8 mouse cellular contexts compared by ENCODE assay signal in the genomic region with DNA sequence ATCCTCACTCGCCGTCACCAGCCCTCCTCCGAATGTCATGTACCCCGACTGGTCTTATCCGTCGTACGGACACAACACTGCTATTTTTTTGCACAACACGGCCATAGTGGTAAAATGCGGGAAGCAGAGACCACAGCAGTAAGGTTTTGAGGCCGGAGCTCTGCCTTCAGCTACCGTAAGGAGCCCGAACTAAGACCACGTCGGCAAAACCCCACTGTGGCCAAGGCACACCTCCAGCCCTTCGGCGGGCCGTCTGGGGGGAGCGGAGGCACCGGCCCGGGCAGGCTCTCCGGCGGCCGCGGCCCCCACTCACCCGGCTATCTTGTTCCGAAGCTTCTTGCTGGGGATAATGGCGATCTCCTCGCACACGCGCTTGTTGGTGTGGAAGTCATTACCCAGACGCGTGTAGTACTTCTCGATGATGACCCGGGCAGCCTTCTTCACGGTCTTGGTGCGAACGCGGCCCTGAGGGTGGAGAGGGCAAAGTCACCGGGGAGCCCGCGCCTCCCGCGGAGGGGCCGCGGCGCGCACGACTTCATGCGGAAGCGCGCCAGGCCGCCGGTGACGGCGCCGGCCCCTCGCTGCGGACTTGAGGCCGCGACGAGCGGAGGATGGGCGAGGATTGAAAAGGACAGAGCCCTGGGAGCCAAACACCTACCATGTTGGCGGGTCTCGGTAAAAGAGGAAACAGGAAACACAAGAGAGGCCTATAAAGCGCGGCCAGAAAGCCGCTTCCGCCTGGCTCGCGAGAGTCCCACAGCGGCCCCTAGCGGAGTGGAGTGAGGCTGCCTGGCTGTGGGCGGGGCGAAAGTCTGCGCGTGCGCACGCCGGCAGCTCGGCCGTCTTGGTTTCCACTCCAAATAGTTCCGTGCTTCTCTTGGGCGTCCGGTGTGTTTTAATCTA. TPM values are rescaled to one million over a fixed set of nuclear protein-coding genes. Genes with fewer than 3 reads are reported as not detected.
DNase-seq lines count a peak whose midpoint lies in the region; ATAC-seq and TF ChIP-seq lines count a peak whose summit lies in the region.

A gene (minus strand): TSS at position 711 of the 903 bp plus-strand sequence.

- TF ChIP-seq CTCF in heart, adult 2 months (IDR thresholded peaks at IDR 0.05), result no peak

- peak; percentile 90 for TF ChIP-seq POLR2A in heart, adult 2 months (IDR thresholded peaks at IDR 0.05; ENCODE audit: insufficient read depth, low read depth, low read length)

- peak; percentile 73; the same call in 1 of the 2 replicates for ATAC-seq in embryonic facial prominence, embryonic 13.5 days (ENCODE audit: insufficient number of reproducible peaks, insufficient read depth, low FRiP score, low TSS enrichment, low read depth)
- peak; percentile 92 for ATAC-seq in limb, embryonic 13.5 days (ENCODE audit: low FRiP score, low read depth)
- peak; percentile 92 for ATAC-seq in midbrain, embryonic 16.5 days

- peak within 1 kb of the TSS; percentile 97 for H3K4me2 ChIP-seq in embryonic facial prominence, embryonic 13.5 days
- H3K4me2 ChIP-seq in limb, embryonic 13.5 days (replicated peaks), result peak within 1 kb of the TSS; percentile 97
- H3K4me2 ChIP-seq in midbrain, embryonic 16.5 days (ENCODE audit: low read length), result peak within 1 kb of the TSS; percentile 92

- no peaks in the 10 kb centered on the region for H3K79me2 ChIP-seq in heart, adult 2 months (replicated peaks; ENCODE audit: control insufficient read depth, insufficient read depth, low read length)

- peaks cover 21% of the 10 kb centered on the region for H3K4me1 ChIP-seq in embryonic facial prominence, embryonic 13.5 days
- H3K4me1 ChIP-seq in heart, adult 2 months (ENCODE audit: control insufficient read depth, insufficient read depth, low read length), result peaks cover 6% of the 10 kb centered on the region
- H3K4me1 ChIP-seq in limb, embryonic 13.5 days, result peaks cover 22% of the 10 kb centered on the region
- peaks cover 25% of the 10 kb centered on the region for H3K4me1 ChIP-seq in midbrain, embryonic 16.5 days (ENCODE audit: control insufficient read depth, insufficient read depth, low read length)

- peak within 1 kb of the TSS; percentile 76 for H3K4me3 ChIP-seq in embryonic facial prominence, embryonic 13.5 days
- H3K4me3 ChIP-seq in heart, adult 2 months, result peak within 1 kb of the TSS; percentile 83
- H3K4me3 ChIP-seq in limb, embryonic 13.5 days, result peak within 1 kb of the TSS; percentile 96
- H3K4me3 ChIP-seq in midbrain, embryonic 16.5 days (ENCODE audit: low read depth, low read length), result peak within 1 kb of the TSS; percentile 79

- TF ChIP-seq EP300 in heart, adult 2 months (IDR thresholded peaks at IDR 0.05; ENCODE audit: insufficient read depth, low read depth, low read length), result 0 out of 2 replicates have a peak, but pooled peaks have one; percentile 67

- H3K9me3 ChIP-seq in embryonic facial prominence, embryonic 13.5 days, result no peaks in the 10 kb centered on the region
- H3K9me3 ChIP-seq in limb, embryonic 13.5 days, result no peaks in the 10 kb centered on the region
- H3K9me3 ChIP-seq in midbrain, embryonic 16.5 days (replicated peaks; ENCODE audit: control insufficient read depth, low read length, poor library complexity, severe bottlenecking), result no peaks in the 10 kb centered on the region

- intact Hi-C loops in heart, adult 2 months (cut with DNase I), result loop anchor here (5.0 kb wide), 3 partner anchors 178 to 1322 kb away; a partner anchor contains a TSS

- H3K36me3 ChIP-seq in embryonic facial prominence, embryonic 13.5 days, result peaks cover 42% of the 10 kb centered on the region
- peaks cover 11% of the 10 kb centered on the region; the same call in 1 of the 2 replicates for H3K36me3 ChIP-seq in heart, adult 2 months (ENCODE audit: control insufficient read depth, insufficient read depth, low read length)
- peaks cover 42% of the 10 kb centered on the region for H3K36me3 ChIP-seq in limb, embryonic 13.5 days
- H3K36me3 ChIP-seq in midbrain, embryonic 16.5 days (ENCODE audit: control insufficient read depth, insufficient read depth, low read length), result peaks cover 6% of the 10 kb centered on the region

- DNase-seq in 3134 (ENCODE audit: extremely low read depth, insufficient read length, low spot score), result peak; percentile 97
- DNase-seq in adrenal gland, postnatal 36 days, result peak; percentile 95 to 97
- DNase-seq in heart, adult 2 months, result peak; percentile 96 to 100
- DNase-seq in kidney, adult 8-10 months, result peak; percentile 93 to 97
- peak; percentile 97 to 99 for DNase-seq in spleen, postnatal 10 days (ENCODE audit: low spot score in 2 of 2)

- under 1% methylated on average over 85 of the region's 85 CpGs for WGBS in embryonic facial prominence, embryonic 13.5 days
- under 1% methylated on average over 85 of the region's 85 CpGs for WGBS in heart, adult 2 months
- under 1% methylated on average over 85 of the region's 85 CpGs for WGBS in limb, embryonic 13.5 days
- under 1% methylated on average over 84 of the region's 85 CpGs for WGBS in midbrain, embryonic 16.5 days

- peak within 1 kb of the TSS; percentile 92 for H3K27ac ChIP-seq in embryonic facial prominence, embryonic 13.5 days
- H3K27ac ChIP-seq in heart, adult 2 months, result peak within 1 kb of the TSS; percentile 85
- peak within 1 kb of the TSS; percentile 92 for H3K27ac ChIP-seq in limb, embryonic 13.5 days
- peak within 1 kb of the TSS; percentile 72 for H3K27ac ChIP-seq in midbrain, embryonic 16.5 days (ENCODE audit: low read length)

- peak within 1 kb of the TSS; percentile 98 for H3K9ac ChIP-seq in embryonic facial prominence, embryonic 13.5 days
- peak within 1 kb of the TSS; percentile 67 for H3K9ac ChIP-seq in heart, adult 2 months (ENCODE audit: low read depth, low read length)
- H3K9ac ChIP-seq in limb, embryonic 13.5 days, result peak within 1 kb of the TSS; percentile 99
- H3K9ac ChIP-seq in midbrain, embryonic 16.5 days (ENCODE audit: low read depth, low read length), result peak within 1 kb of the TSS; percentile 89

- H3K27me3 ChIP-seq in embryonic facial prominence, embryonic 13.5 days, result no peaks in the 10 kb centered on the region
- H3K27me3 ChIP-seq in heart, adult 2 months (ENCODE audit: control insufficient read depth, insufficient read depth, low read length), result no peaks in the 10 kb centered on the region
- no peaks in the 10 kb centered on the region for H3K27me3 ChIP-seq in limb, embryonic 13.5 days
- H3K27me3 ChIP-seq in midbrain, embryonic 16.5 days (ENCODE audit: control insufficient read depth, insufficient read depth, low read depth, low read length), result no peaks in the 10 kb centered on the region

RNA-seq across cellular contexts. Expression of the gene that starts here (rescaled TPM):
- 1,000 to 10,000 TPM; 1,209 to 1,218 TPM for total RNA-seq in adrenal gland, postnatal 36 days (2021)
- polyA plus RNA-seq in embryonic facial prominence, embryonic 13.5 days (2015; fragmentation: Nextera tagmentation; extraction: Ambion mirVana), result 1,307 and 1,416 TPM in 2 replicates
- total RNA-seq in heart, adult 2 months (2021), result 1,000 to 10,000 TPM in 1 of 2 experiments, 100 to 1,000 TPM in 1; 847 to 1,012 TPM
- 867 and 883 TPM in 2 replicates for polyA plus RNA-seq in heart, adult 2 months (2012; rRNA removed)
- 1,270 and 1,322 TPM in 2 replicates for polyA plus RNA-seq in limb, embryonic 13.5 days (2015; fragmentation: Nextera tagmentation; extraction: Ambion mirVana)
- polyA plus RNA-seq in midbrain, embryonic 16.5 days (2015; fragmentation: Nextera tagmentation; extraction: Ambion mirVana), result 594 and 636 TPM in 2 replicates

Comparison
In these comparisons a context has a peak if more than half of its experiments do, and no peak if none do; other contexts are left out.
1. Peak in every context shown above with its lines: DNase-seq, ATAC-seq, H3K4me3 ChIP-seq and H3K27ac ChIP-seq.